Mouse (Mus musculus) forebrain, postnatal 0 days (tissue): Measurements from ENCODE around the gene Stxbp5. TPM values are rescaled to one million over a fixed set of nuclear protein-coding genes. Genes with fewer than 3 reads are reported as not detected.

ENCODE experiments used
- ATAC-seq: fragments of 200-750 bp; cut with Nextera tagmentation; 2 replicates; pipeline ENCODE4 v1.8.0; 2017; ENCODE audit warnings: mild to moderate bottlenecking, moderate library complexity
- DNase-seq: peaks from one replicate; pipeline ENCODE4 v3.0.0-alpha.2; 2015
- H3K27ac ChIP-seq: fragments of 300-500 bp; sonication (generic); 2 replicates; pipeline ENCODE4 v1.5.1; 2014; ENCODE audit warnings: low read depth, mild to moderate bottlenecking, antibody characterized with exemption, low read length, moderate library complexity, mixed read lengths
- H3K27me3 ChIP-seq: fragments of 300-500 bp; sonication (generic); 2 replicates; pipeline ENCODE4 v1.6.1; 2014; ENCODE audit warnings: mild to moderate bottlenecking, low read length, mixed read lengths; ENCODE audit not compliant: insufficient read depth
- H3K36me3 ChIP-seq: fragments of 300-500 bp; sonication (generic); 2 replicates; pipeline ENCODE4 v1.6.1; 2014; ENCODE audit warnings: mild to moderate bottlenecking, moderate library complexity; ENCODE audit not compliant: insufficient read depth
- H3K4me1 ChIP-seq: fragments of 300-500 bp; sonication (generic); 2 replicates; pipeline ENCODE4 v1.6.1; 2014; ENCODE audit warnings: antibody characterized with exemption; ENCODE audit not compliant: insufficient read depth
- H3K4me2 ChIP-seq: fragments of 300-500 bp; sonication (generic); 2 replicates; pipeline ENCODE4 v1.6.1; 2014; ENCODE audit warnings: low read depth, mild to moderate bottlenecking, moderate library complexity
- H3K4me3 ChIP-seq: fragments of 300-500 bp; sonication (generic); 2 replicates; pipeline ENCODE4 v1.5.1; 2014; ENCODE audit warnings: low read depth, low read length, mixed read lengths
- H3K9ac ChIP-seq: fragments of 300-500 bp; sonication (generic); 2 replicates; pipeline ENCODE4 v1.6.1; 2014; ENCODE audit warnings: mild to moderate bottlenecking
- H3K9me3 ChIP-seq: fragments of 300-500 bp; sonication (generic); 2 replicates; pipeline ENCODE4 v1.6.1; 2016; ENCODE audit warnings: low read length
- CTCF ChIP-seq: sonication (generic); IDR thresholded peaks from 2 replicates; pipeline ENCODE4 v1.5.1; 2016; ENCODE audit warnings: antibody characterized with exemption, control low read depth, low read depth
- WGBS: fragments of 180-500 bp; shearing (Covaris S2); extraction: QIAGEN DNeasy Blood & Tissue Kit; methylation state at CpG from one replicate; pipeline ENCODE4 v1.1.7; 2014; 5-methylcytosine and 5-hydroxymethylcytosine counted together
- polyA plus RNA-seq: library from polyadenylated mRNA; unstranded; fragments of >200 nt; fragmentation: Nextera tagmentation; extraction: Ambion mirVana; gene quantifications from 2 replicates; pipeline ENCODE4 v1.2.1, GENCODE M21; 2015
- total RNA-seq: library from RNA; depleted of rRNA; stranded (reverse); fragments of >200 nt; gene quantifications from 2 replicates; pipeline ENCODE4 v1.2.3, GENCODE M21; 2014

Gene Stxbp5
- total and polyA plus RNA-seq, 2 experiments from 2014 or later: 6.3 to 46.0 TPM

GRCm38 (mm10) chr10:9801571-9801970 is 99.3 kb downstream of the Stxbp5 start:
- TF ChIP-seq CTCF: no peak
- Histone ChIP-seq H3K9me3 (no peaks in the 10 kb centered on the region), H3K4me2 (no peak overlapping the region), H3K4me1 (no peaks in the 10 kb centered on the region), H3K27me3 (no peaks in the 10 kb centered on the region), H3K36me3 (peaks cover 23% of the 10 kb centered on the region), H3K9ac (no peak overlapping the region), H3K4me3 (no peak overlapping the region), H3K27ac (no peak overlapping the region)
- 47% methylated on average over 1 of the region's 1 CpGs for WGBS
- DNase-seq: no peak
- ATAC-seq: no peak

GRCm38 (mm10) chr10:9799085-9799484 is 101.8 kb downstream of the Stxbp5 start:
- Histone ChIP-seq H3K9ac (no peak overlapping the region), H3K27me3 (no peaks in the 10 kb centered on the region)
- 91% methylated on average over 1 of the region's 1 CpGs for WGBS

GRCm38 (mm10) chr10:9796429-9796828 is 104.5 kb downstream of the Stxbp5 start:
- Histone ChIP-seq H3K27me3 (no peaks in the 10 kb centered on the region), H3K27ac (no peak overlapping the region), H3K9me3 (no peaks in the 10 kb centered on the region), H3K4me1 (no peaks in the 10 kb centered on the region), H3K4me3 (no peak overlapping the region), H3K36me3 (peaks cover 32% of the 10 kb centered on the region), H3K4me2 (no peak overlapping the region), H3K9ac (no peak overlapping the region)
- TF ChIP-seq CTCF: no peak
- ATAC-seq (no peak), DNase-seq (no peak)
- WGBS: 98% methylated on average over 1 of the region's 1 CpGs

More at GRCm38 (mm10) chr10:9799085-9799484, 101.8 kb downstream of the Stxbp5 start:
- no peaks in the 10 kb centered on the region for H3K4me1 ChIP-seq
- H3K36me3 ChIP-seq: peaks cover 26% of the 10 kb centered on the region
- DNase-seq (no peak), ATAC-seq (no peak)
- no peaks in the 10 kb centered on the region for H3K9me3 ChIP-seq
- TF ChIP-seq CTCF: no peak
- no peak overlapping the region for H3K4me2 ChIP-seq
- no peak overlapping the region for H3K4me3 ChIP-seq
- H3K27ac ChIP-seq: no peak overlapping the region

GRCm38 (mm10) chr10:9794429-9794828 is 106.5 kb downstream of the Stxbp5 start:
- no peak overlapping the region for H3K4me3 ChIP-seq
- no peak for DNase-seq
- ATAC-seq: no peak
- no peak overlapping the region for H3K9ac ChIP-seq
- no peak for TF ChIP-seq CTCF
- peaks cover 36% of the 10 kb centered on the region for H3K36me3 ChIP-seq
- no peaks in the 10 kb centered on the region for H3K4me1 ChIP-seq
- H3K27ac ChIP-seq: no peak overlapping the region
- H3K4me2 ChIP-seq: no peak overlapping the region
- no peaks in the 10 kb centered on the region for H3K27me3 ChIP-seq
- no peaks in the 10 kb centered on the region for H3K9me3 ChIP-seq

GRCm38 (mm10) chr10:9790947-9791346 is 109.9 kb downstream of the Stxbp5 start:
- H3K27ac ChIP-seq: no peak overlapping the region
- H3K27me3 ChIP-seq: no peaks in the 10 kb centered on the region
- DNase-seq (no peak), ATAC-seq (no peak)
- TF ChIP-seq CTCF: peak; percentile 16; the same call in 1 of the 2 replicates
- H3K36me3 ChIP-seq: peaks cover 26% of the 10 kb centered on the region
- 89% methylated on average over 3 of the region's 3 CpGs for WGBS
- H3K4me3 ChIP-seq: no peak overlapping the region
- H3K9me3 ChIP-seq: no peaks in the 10 kb centered on the region
- no peaks in the 10 kb centered on the region for H3K4me1 ChIP-seq
- H3K9ac ChIP-seq: no peak overlapping the region
- no peak overlapping the region for H3K4me2 ChIP-seq

- peaks cover 18% of the 10 kb centered on the region for H3K36me3 ChIP-seq
- no peaks in the 10 kb centered on the region for H3K4me1 ChIP-seq
- no peaks in the 10 kb centered on the region for H3K27me3 ChIP-seq
- H3K4me3 ChIP-seq: no peak overlapping the region
- no peak overlapping the region for H3K4me2 ChIP-seq
- H3K9ac ChIP-seq: no peak overlapping the region
- no peaks in the 10 kb centered on the region for H3K9me3 ChIP-seq
- DNase-seq (no peak), ATAC-seq (no peak)
- WGBS: 90% methylated on average over 11 of the region's 11 CpGs
- no peak overlapping the region for H3K27ac ChIP-seq
- TF ChIP-seq CTCF: no peak
These were observed 114.4 kb downstream of the Stxbp5 start for GRCm38 (mm10) chr10:9786461-9786860.

- Histone ChIP-seq H3K9ac (no peak overlapping the region), H3K27ac (no peak overlapping the region; the same call in 1 of the 2 replicates), H3K4me1 (no peaks in the 10 kb centered on the region), H3K4me3 (no peak overlapping the region), H3K36me3 (peaks cover 12% of the 10 kb centered on the region; the same call in 1 of the 2 replicates), H3K4me2 (no peak overlapping the region), H3K9me3 (no peaks in the 10 kb centered on the region), H3K27me3 (no peaks in the 10 kb centered on the region)
- WGBS: 68% methylated on average over 6 of the region's 6 CpGs
- peak; percentile 51; the same call in 1 of the 2 replicates for ATAC-seq
- no peak for TF ChIP-seq CTCF
- DNase-seq: no peak
These were observed 115.2 kb downstream of the Stxbp5 start for GRCm38 (mm10) chr10:9785651-9786050.
